Mouse (Mus musculus): ENCODE measurements around the gene Dmtf1. TPM values are rescaled to one million over a fixed set of nuclear protein-coding genes. Genes with fewer than 3 reads are reported as not detected.

The Dmtf1 gene
- polyA plus RNA-seq, 1 experiment from 2014 or later: 68.2 TPM

GRCm38 (mm10) chr5:9073177-9073854 is 88.3 kb downstream of the Dmtf1 start:
- H3K4me3 ChIP-seq (ENCODE audit: low read depth, low read length): no peak overlapping the region
- H3K27me3 ChIP-seq (replicated peaks; ENCODE audit: control insufficient read depth, insufficient read depth, low read length): no peaks in the 10 kb centered on the region
- no peaks in the 10 kb centered on the region for H3K36me3 ChIP-seq (ENCODE audit: control insufficient read depth, insufficient read depth, low read length)
- H3K9me3 ChIP-seq (replicated peaks; ENCODE audit: control insufficient read depth, low read length): no peaks in the 10 kb centered on the region
- H3K9ac ChIP-seq (ENCODE audit: low read length): no peak overlapping the region
- H3K4me2 ChIP-seq (ENCODE audit: low read length): no peak overlapping the region
- DNase-seq (ENCODE audit: low spot score): peak; percentile 57
- 36% methylated on average over 5 of the region's 5 CpGs for WGBS
- no peak overlapping the region for H3K27ac ChIP-seq (ENCODE audit: low read depth, low read length)
- ATAC-seq: peak; percentile 51
- no peaks in the 10 kb centered on the region for H3K4me1 ChIP-seq (ENCODE audit: control insufficient read depth, insufficient read depth, low read length)

DNA sequence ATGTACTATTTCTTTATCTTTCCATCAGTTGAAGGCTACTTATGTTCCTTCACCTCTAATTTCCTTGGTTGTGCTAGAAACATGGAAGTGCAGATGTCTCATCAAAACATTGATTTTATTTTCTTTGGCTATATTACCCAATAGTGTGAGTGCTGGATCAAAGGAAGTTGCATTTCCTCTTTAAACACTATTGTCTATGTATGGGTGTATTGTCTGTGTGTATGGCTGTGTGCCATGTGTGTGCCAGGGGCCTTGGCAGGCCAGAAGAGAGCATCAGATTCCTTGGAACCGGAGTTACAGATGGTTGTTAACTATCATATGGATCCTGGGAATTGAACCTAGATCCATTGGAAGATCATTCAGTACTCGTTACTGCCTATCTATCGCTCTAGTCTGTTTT is 90.2 kb downstream of the Dmtf1 start:
- no peaks in the 10 kb centered on the region for H3K36me3 ChIP-seq (ENCODE audit: control insufficient read depth, insufficient read depth, low read length)
- DNase-seq (ENCODE audit: low spot score) (no peak), ATAC-seq (no peak)
- no peaks in the 10 kb centered on the region for H3K9me3 ChIP-seq (replicated peaks; ENCODE audit: control insufficient read depth, low read length)
- no peak overlapping the region for H3K4me3 ChIP-seq (ENCODE audit: low read depth, low read length)
- no peaks in the 10 kb centered on the region for H3K27me3 ChIP-seq (replicated peaks; ENCODE audit: control insufficient read depth, insufficient read depth, low read length)
- H3K4me2 ChIP-seq (ENCODE audit: low read length): no peak overlapping the region
- no peak overlapping the region for H3K9ac ChIP-seq (ENCODE audit: low read length)
- 86% methylated on average over 3 of the region's 3 CpGs for WGBS
- H3K4me1 ChIP-seq (ENCODE audit: control insufficient read depth, insufficient read depth, low read length): no peaks in the 10 kb centered on the region
- no peak overlapping the region for H3K27ac ChIP-seq (ENCODE audit: low read depth, low read length)

DNA sequence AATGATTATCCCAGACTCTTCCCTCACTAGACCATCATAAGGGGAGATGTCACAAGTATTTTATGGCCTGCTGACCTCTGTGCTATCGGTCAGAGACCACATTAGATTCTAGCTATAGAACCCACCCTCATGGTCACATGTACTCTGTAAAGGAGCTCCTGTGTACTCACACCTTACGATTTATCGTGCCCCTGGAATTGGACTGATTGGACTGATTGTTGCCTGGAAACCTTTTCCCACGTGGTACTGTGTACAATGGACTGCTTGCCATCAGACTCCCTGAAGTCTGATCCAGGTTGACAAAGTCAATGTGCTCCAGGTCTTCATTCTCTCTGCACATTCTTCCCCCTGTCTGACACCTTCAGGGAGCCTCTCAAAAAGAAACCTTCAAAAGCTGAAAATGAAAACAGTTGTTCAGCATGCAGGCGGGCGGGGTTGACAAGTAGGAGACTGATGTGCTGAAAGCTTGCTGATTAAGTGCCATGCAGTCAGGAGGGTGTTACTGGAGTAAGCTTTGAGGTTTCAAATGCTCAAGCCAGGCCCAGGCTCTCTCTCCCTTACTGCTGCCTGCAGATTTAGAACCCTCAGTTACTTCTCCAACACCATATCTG is 91.9 kb downstream of the Dmtf1 start:
- Histone ChIP-seq H3K4me2 (ENCODE audit: low read length) (no peak overlapping the region), H3K4me3 (ENCODE audit: low read depth, low read length) (no peak overlapping the region), H3K27ac (ENCODE audit: low read depth, low read length) (no peak overlapping the region), H3K36me3 (ENCODE audit: control insufficient read depth, insufficient read depth, low read length) (no peaks in the 10 kb centered on the region), H3K4me1 (ENCODE audit: control insufficient read depth, insufficient read depth, low read length) (no peaks in the 10 kb centered on the region), H3K9me3 (replicated peaks; ENCODE audit: control insufficient read depth, low read length) (no peaks in the 10 kb centered on the region), H3K9ac (ENCODE audit: low read length) (no peak overlapping the region), H3K27me3 (replicated peaks; ENCODE audit: control insufficient read depth, insufficient read depth, low read length) (no peaks in the 10 kb centered on the region)
- DNase-seq (ENCODE audit: low spot score): peak; percentile 22
- ATAC-seq: peak; percentile 27
- 80% methylated on average over 6 of the region's 6 CpGs for WGBS

GRCm38 (mm10) chr5:9068886-9069285 is 92.7 kb downstream of the Dmtf1 start:
- 42% methylated on average over 2 of the region's 2 CpGs for WGBS
- Histone ChIP-seq H3K9me3 (replicated peaks; ENCODE audit: control insufficient read depth, low read length) (no peaks in the 10 kb centered on the region), H3K36me3 (ENCODE audit: control insufficient read depth, insufficient read depth, low read length) (no peaks in the 10 kb centered on the region), H3K9ac (ENCODE audit: low read length) (no peak overlapping the region), H3K27ac (ENCODE audit: low read depth, low read length) (no peak overlapping the region), H3K4me3 (ENCODE audit: low read depth, low read length) (no peak overlapping the region), H3K27me3 (replicated peaks; ENCODE audit: control insufficient read depth, insufficient read depth, low read length) (no peaks in the 10 kb centered on the region), H3K4me2 (ENCODE audit: low read length) (no peak overlapping the region), H3K4me1 (ENCODE audit: control insufficient read depth, insufficient read depth, low read length) (no peaks in the 10 kb centered on the region)
- DNase-seq (ENCODE audit: low spot score) (peak; percentile 70), ATAC-seq (peak; percentile 43; the same call in 1 of the 2 replicates)

Other genes starting within 250 kb of the Dmtf1 start
- 21.7 and 24.2 TPM in 2 replicates for gene Crot, start 164.5 kb downstream of the Dmtf1 start, polyA plus RNA-seq (2014; fragmentation: Nextera tagmentation; extraction: Ambion mirVana)
- gene Tmem243, start 61.1 kb downstream of the Dmtf1 start, polyA plus RNA-seq (2014; fragmentation: Nextera tagmentation; extraction: Ambion mirVana): 11.2 and 14.2 TPM in 2 replicates
- 7.7 and 9.3 TPM in 2 replicates for gene 9330182L06Rik, start 104.3 kb upstream of the Dmtf1 start, polyA plus RNA-seq (2014; fragmentation: Nextera tagmentation; extraction: Ambion mirVana)

All from forebrain, embryonic 14.5 days (tissue).